Mouse (Mus musculus) midbrain, embryonic 10.5 days (tissue): ENCODE data around the gene Man2a2. TPM values are rescaled to one million over a fixed set of nuclear protein-coding genes. Genes with fewer than 3 reads are reported as not detected.

Experiments used
- DNase-seq: peaks from one replicate; pipeline ENCODE4 v3.0.0-alpha.2; 2017; ENCODE audit warnings: low spot score
- H3K27ac ChIP-seq: fragments of 300-500 bp; sonication (generic); replicated peaks from 2 replicates; pipeline ENCODE4 v1.5.1; 2016; ENCODE audit warnings: mild to moderate bottlenecking
- H3K27me3 ChIP-seq: fragments of 300-500 bp; sonication (generic); 2 replicates; pipeline ENCODE4 v1.6.1; 2016; ENCODE audit warnings: low read depth, mild to moderate bottlenecking; ENCODE audit not compliant: poor library complexity, severe bottlenecking
- H3K36me3 ChIP-seq: fragments of 300-500 bp; sonication (generic); 2 replicates; pipeline ENCODE4 v1.6.1; 2016; ENCODE audit warnings: mild to moderate bottlenecking, moderate library complexity
- H3K4me1 ChIP-seq: fragments of 300-500 bp; sonication (generic); 2 replicates; pipeline ENCODE4 v1.6.1; 2016
- H3K4me3 ChIP-seq: fragments of 300-500 bp; sonication (generic); 2 replicates; pipeline ENCODE4 v1.5.1; 2016; ENCODE audit warnings: mild to moderate bottlenecking, moderate library complexity
- H3K9me3 ChIP-seq: fragments of 300-500 bp; sonication (generic); replicated peaks from 2 replicates; pipeline ENCODE4 v1.6.1; 2016; ENCODE audit warnings: mild to moderate bottlenecking
- WGBS: fragments of 180-500 bp; shearing (Covaris S2); methylation state at CpG from one replicate; pipeline ENCODE4 v1.1.7; 2016; 5-methylcytosine and 5-hydroxymethylcytosine counted together
- polyA plus RNA-seq: library from polyadenylated mRNA; unstranded; fragments of >200 nt; fragmentation: Nextera tagmentation; extraction: Ambion mirVana; gene quantifications from 2 replicates; pipeline ENCODE4 v1.2.1, GENCODE M21; 2016

Man2a2 gene
- polyA plus RNA-seq, 1 experiment from 2014 or later: 15.7 TPM

DNA sequence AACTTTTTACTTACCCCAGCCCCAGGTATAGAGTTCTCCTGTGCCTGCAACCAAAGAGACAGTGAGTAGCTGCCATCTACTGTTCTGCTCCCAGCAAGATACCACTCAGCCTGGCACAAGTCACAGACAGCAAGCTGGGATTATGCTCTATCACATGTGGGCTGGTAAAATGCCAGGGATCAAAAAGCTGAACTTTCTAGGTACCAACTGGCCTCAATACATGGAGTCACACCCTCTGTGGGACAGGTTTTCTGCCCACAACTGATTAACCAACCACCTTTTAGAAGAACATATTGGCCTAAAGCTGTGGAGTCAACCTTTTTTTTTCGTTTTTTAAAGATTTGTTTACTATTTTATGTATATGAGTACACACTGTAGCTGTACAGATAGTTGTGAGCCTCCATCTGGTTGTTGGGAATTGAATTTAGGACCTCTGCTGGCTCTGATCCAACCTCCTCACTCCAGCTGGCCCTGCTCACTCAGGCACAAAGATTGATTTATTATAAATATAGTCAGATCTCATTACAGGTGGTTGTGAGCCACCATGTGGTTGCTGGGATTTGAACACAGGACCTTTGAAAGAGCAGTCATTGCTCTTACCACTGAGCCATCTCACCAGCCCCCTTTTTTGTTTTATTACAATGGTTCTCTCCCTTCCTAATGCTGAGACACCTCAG lies 53.6 kb downstream of the Man2a2 start:
- 72% methylated on average over 1 of the region's 1 CpGs for WGBS
- H3K4me3 ChIP-seq: no peak overlapping the region
- peaks cover 85% of the 10 kb centered on the region for H3K36me3 ChIP-seq
- no peak for DNase-seq
- H3K9me3 ChIP-seq: no peaks in the 10 kb centered on the region
- H3K27ac ChIP-seq: no peak overlapping the region
- H3K4me1 ChIP-seq: peaks cover 7% of the 10 kb centered on the region; the same call in 1 of the 2 replicates
- H3K27me3 ChIP-seq: no peaks in the 10 kb centered on the region

DNA sequence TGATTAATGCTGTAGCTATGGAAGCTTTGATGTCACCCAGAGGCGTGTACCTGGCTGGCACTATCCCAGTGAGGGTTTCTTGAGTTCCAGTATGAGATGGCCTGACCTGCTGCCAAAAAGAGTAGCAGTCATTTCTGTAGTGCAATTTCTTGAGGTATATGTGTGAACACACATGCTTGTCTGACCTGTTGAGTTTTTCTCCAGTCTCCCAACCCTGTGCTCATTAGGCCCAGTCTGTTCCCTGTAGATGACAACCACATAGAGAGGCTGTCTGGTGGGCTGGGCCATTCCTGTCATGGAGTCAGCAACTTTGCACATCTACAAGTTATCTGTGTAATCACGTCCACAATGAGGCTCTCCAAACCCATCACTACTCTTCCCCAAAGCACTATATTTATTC lies 55.4 kb downstream of the Man2a2 start:
- Histone ChIP-seq H3K36me3 (peaks cover 95% of the 10 kb centered on the region), H3K4me1 (no peaks in the 10 kb centered on the region), H3K9me3 (no peaks in the 10 kb centered on the region), H3K27ac (no peak overlapping the region), H3K4me3 (no peak overlapping the region), H3K27me3 (no peaks in the 10 kb centered on the region)
- 88% methylated on average over 2 of the region's 2 CpGs for WGBS
- DNase-seq: no peak

DNA sequence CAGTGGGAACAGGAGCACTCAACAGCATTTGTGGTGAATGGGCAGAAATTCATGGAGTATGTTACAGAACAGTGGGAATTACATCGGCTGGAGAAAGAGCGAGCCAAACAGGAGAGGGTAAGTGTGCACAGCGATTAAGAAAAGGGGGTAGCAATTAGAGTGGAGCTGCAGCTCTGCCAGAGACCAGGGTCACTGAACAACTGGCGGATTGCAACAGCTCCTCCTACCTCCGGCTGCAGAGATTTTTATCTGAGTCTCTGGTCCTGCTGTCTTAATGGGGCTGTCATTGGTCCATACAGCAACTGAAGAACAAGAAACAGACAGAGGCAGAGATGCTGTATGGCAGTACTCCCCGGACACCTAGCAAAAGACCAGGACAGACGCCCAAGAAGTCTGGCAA lies 60.4 kb downstream of the Man2a2 start:
- DNase-seq: no peak
- no peaks in the 10 kb centered on the region for H3K9me3 ChIP-seq
- no peaks in the 10 kb centered on the region for H3K27me3 ChIP-seq
- H3K4me1 ChIP-seq: no peaks in the 10 kb centered on the region
- peaks cover 100% of the 10 kb centered on the region for H3K36me3 ChIP-seq
- WGBS: 87% methylated on average over 7 of the region's 7 CpGs
- H3K4me3 ChIP-seq: no peak overlapping the region
- no peak overlapping the region for H3K27ac ChIP-seq

DNA sequence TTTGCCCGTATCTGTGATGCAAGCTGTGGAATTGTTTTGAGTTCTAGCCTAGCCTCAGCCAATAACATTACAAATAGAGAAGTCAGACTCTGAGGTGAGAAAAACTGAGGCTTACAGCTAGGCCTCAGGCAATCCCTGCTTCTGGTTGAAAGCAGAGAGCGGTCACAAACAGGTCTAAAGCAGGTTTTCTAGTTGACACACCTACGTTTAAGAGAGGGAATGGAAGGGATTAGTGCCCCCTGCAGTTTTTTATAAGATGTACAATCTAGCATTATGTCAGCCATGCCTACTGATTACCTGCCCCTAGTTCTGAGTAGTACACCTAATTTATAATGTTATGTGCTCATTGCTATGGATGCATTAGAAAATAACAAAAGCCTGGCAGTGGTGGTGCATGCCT lies 63.4 kb downstream of the Man2a2 start:
- no peaks in the 10 kb centered on the region for H3K9me3 ChIP-seq
- H3K27ac ChIP-seq: no peak overlapping the region
- no peaks in the 10 kb centered on the region for H3K27me3 ChIP-seq
- 82% methylated on average over 3 of the region's 3 CpGs for WGBS
- no peaks in the 10 kb centered on the region for H3K4me1 ChIP-seq
- peaks cover 100% of the 10 kb centered on the region for H3K36me3 ChIP-seq
- H3K4me3 ChIP-seq: no peak overlapping the region
- no peak for DNase-seq

DNA sequence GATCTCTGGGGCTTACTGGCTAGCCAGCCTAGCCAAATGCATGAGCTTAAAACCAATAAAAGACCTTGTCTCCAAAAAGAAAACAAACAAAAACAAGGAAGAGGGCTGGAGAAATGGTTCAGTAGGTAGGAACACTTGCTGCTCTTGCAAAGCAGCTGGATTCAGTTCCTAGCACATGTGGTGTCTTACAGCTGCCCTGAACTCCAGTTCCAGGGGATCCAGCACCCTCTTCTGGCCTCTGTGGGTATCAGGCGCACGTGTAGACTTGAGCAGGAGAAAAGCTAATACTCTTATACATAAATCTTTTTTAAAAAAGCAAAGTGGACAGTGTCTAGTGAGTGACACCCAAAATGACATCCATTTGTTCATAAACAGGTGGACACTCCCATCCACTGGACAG lies 69.7 kb downstream of the Man2a2 start:
- Histone ChIP-seq H3K4me1 (peaks cover 20% of the 10 kb centered on the region), H3K27ac (no peak overlapping the region), H3K36me3 (peaks cover 98% of the 10 kb centered on the region), H3K9me3 (no peaks in the 10 kb centered on the region), H3K4me3 (no peak overlapping the region), H3K27me3 (no peaks in the 10 kb centered on the region)
- no peak for DNase-seq
- 85% methylated on average over 2 of the region's 2 CpGs for WGBS

DNA sequence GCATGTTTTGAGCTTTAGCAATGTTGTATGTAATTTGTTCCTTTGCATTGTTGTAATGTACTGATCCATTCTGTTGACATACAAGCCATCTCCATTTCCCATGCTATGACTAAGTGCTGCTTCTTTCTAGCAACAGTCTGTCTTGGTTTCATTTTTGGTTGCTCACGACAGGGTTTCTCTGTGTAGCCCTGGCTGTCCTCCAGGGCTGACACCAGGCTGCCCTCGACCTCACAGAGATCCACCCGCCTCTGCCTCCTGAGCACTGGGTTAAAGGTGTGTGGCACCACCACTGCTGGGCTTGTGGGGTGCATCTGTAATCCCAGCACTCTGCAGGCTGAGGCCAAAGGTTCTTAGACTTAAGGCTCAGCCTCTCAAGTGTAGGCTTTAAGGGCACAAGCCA lies 71.6 kb downstream of the Man2a2 start:
- no peak for DNase-seq
- 96% methylated on average over 3 of the region's 3 CpGs for WGBS
- Histone ChIP-seq H3K4me3 (no peak overlapping the region; the same call in 1 of the 2 replicates), H3K9me3 (no peaks in the 10 kb centered on the region), H3K27me3 (no peaks in the 10 kb centered on the region), H3K4me1 (peaks cover 34% of the 10 kb centered on the region), H3K36me3 (peaks cover 87% of the 10 kb centered on the region), H3K27ac (no peak overlapping the region)

Other genes starting within 250 kb of the Man2a2 start
- gene Sema4b, start 184.5 kb downstream of the Man2a2 start, polyA plus RNA-seq: 12.6 and 16.5 TPM in 2 replicates
- gene Cib1, start 138.6 kb downstream of the Man2a2 start, polyA plus RNA-seq: 63.3 and 77.6 TPM in 2 replicates
- 5.6 and 6.3 TPM in 2 replicates for gene Gdpgp1, start 138.5 kb downstream of the Man2a2 start, polyA plus RNA-seq
- 0.68 and 0.94 TPM in 2 replicates for gene Ttll13, start 125.0 kb downstream of the Man2a2 start, polyA plus RNA-seq
- 44.8 and 48.9 TPM in 2 replicates for gene Ngrn, start 110.2 kb downstream of the Man2a2 start, polyA plus RNA-seq
- 16.6 and 19.9 TPM in 2 replicates for gene Vps33b, start 101.7 kb downstream of the Man2a2 start, polyA plus RNA-seq
- 253 and 279 TPM in 2 replicates for gene Prc1, start 76.9 kb downstream of the Man2a2 start, polyA plus RNA-seq
- gene Rccd1, start 46.9 kb downstream of the Man2a2 start, polyA plus RNA-seq: 12.6 and 13.4 TPM in 2 replicates
- gene Unc45a, start 30.4 kb downstream of the Man2a2 start, polyA plus RNA-seq: 42.3 and 46.7 TPM in 2 replicates
- 24.8 and 24.9 TPM in 2 replicates for gene Hddc3, start 28.3 kb downstream of the Man2a2 start, polyA plus RNA-seq
- gene Fes, start 16.6 kb upstream of the Man2a2 start, polyA plus RNA-seq: 9.1 and 11.8 TPM in 2 replicates
- gene Furin, start 34.1 kb upstream of the Man2a2 start, polyA plus RNA-seq: 3.0 and 3.9 TPM in 2 replicates
- gene Blm, start 163.7 kb upstream of the Man2a2 start, polyA plus RNA-seq: 45.2 and 49.0 TPM in 2 replicates